Mouse (Mus musculus): ENCODE measurements around the gene Olfr629. TPM values are rescaled to one million over a fixed set of nuclear protein-coding genes. Genes with fewer than 3 reads are reported as not detected.
"Not testable (repeated sequence)": the region's sequence is repeated elsewhere in the genome, so short reads cannot be mapped to it uniquely, and the experiment has no call there.

Olfr629 gene
- not detected in 2 replicates for polyA plus RNA-seq (2012; ENCODE audit: insufficient read depth, low replicate concordance)

DNA sequence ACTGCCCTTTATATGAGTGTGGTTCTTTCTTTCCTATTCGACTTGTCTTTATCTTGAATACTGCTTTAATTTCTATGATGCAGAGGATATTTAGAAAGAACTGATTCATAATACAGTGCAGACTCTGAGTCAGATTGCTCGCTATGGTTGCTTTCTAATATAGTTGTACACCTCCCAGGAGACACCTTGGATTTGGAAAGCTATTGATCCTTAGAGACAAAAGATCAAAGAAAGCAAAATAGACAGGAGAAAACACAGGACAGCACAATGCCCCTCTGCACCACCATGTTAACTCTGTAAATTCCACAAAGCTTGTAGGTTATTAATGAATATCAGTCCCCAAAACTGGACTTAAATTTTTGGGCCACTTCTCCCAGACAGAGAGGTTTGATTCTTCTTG is at the start of gene Olfr629:
Gene Olfr629 (minus strand): TSS at position 101 of the 400 bp plus-strand sequence.
- Histone ChIP-seq H3K27me3 (replicated peaks) (no peaks in the 10 kb centered on the region), H3K9me3 (no peaks in the 10 kb centered on the region), H3K4me3 (replicated peaks) (no peak within 1 kb of the TSS), H3K36me3 (replicated peaks; ENCODE audit: low read length) (no peaks in the 10 kb centered on the region), H3K4me1 (no peaks in the 10 kb centered on the region)
- TF ChIP-seq GATA1 (IDR thresholded peaks at IDR 0.05; ENCODE audit: borderline replicate concordance, low read length) (no peak), FLI1 (IDR thresholded peaks at IDR 0.05; ENCODE audit: low read length) (no peak)

DNA sequence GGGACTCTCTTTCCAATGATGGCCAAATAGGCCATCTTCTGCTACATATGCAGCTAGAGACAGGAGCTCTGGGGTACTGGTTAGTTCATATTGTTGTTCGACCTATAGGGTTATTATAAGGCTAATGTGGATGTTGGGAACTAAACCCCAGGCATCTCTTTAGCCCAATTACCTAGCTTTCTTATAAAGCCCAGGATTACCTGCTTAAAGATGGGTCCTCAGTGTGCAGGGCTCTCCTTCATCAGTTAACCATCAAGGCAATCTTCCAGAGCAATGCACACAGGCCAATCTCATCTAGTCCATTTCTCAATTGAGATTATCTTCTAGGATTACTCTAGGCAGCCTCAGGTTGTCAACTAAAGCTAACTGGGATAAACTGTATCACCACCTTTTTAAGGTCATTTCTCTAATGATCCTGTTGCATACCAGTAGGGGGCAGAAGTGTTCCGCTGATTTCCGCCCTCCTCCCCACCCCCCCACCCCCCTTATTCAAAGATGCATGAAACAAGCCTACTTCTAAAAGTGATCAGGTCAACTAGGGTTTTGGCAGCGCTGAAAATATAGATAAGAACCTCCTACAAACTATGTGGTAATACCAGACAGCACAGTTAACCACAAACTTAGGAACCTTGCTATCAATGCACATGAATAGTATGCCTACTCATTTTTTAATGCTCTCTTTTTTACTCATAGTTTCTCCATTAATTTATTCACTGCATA is 48.1 kb upstream of the Olfr629 start:
- Histone ChIP-seq H3K4me3 (replicated peaks) (no peak overlapping the region), H3K27me3 (replicated peaks) (no peaks in the 10 kb centered on the region), H3K4me1 (peaks cover 8% of the 10 kb centered on the region), H3K9me3 (no peaks in the 10 kb centered on the region), H3K36me3 (replicated peaks; ENCODE audit: low read length) (peaks cover 2% of the 10 kb centered on the region)
- TF ChIP-seq FLI1 (IDR thresholded peaks at IDR 0.05; ENCODE audit: low read length) (no peak), GATA1 (IDR thresholded peaks at IDR 0.05; ENCODE audit: borderline replicate concordance, low read length) (no peak)

DNA sequence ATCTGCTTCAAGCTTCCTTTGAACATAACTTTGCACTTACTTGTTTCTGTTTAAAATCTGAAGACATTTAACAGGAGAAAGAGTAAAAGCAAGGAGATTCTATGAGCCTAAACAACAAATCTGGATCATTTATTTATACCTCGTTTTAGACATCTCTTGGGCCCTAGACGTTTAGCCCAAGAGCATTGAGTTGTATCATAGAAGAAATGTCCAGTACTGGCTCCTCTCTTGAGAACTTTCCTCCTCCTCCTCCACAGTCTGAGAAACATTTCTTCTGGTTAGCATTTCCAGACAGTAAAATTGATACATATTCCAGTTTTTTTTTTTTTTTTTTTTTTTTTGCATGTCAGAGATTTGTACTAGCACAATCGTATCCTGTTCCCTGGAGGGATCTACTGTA is 47.0 kb upstream of the Olfr629 start, which contains the start of gene Olfr67:
Gene Olfr67 (minus strand): TSS at position 101 of the 400 bp plus-strand sequence.
- H3K27me3 ChIP-seq (replicated peaks) = no peaks in the 10 kb centered on the region
- no peaks in the 10 kb centered on the region for H3K9me3 ChIP-seq
- TF ChIP-seq FLI1 (IDR thresholded peaks at IDR 0.05; ENCODE audit: low read length) = no peak
- TF ChIP-seq GATA1 (IDR thresholded peaks at IDR 0.05; ENCODE audit: borderline replicate concordance, low read length) = no peak
- no peak within 1 kb of the TSS for H3K4me3 ChIP-seq (replicated peaks)
- H3K36me3 ChIP-seq (replicated peaks; ENCODE audit: low read length) = peaks cover 2% of the 10 kb centered on the region
- peaks cover 11% of the 10 kb centered on the region for H3K4me1 ChIP-seq

DNA sequence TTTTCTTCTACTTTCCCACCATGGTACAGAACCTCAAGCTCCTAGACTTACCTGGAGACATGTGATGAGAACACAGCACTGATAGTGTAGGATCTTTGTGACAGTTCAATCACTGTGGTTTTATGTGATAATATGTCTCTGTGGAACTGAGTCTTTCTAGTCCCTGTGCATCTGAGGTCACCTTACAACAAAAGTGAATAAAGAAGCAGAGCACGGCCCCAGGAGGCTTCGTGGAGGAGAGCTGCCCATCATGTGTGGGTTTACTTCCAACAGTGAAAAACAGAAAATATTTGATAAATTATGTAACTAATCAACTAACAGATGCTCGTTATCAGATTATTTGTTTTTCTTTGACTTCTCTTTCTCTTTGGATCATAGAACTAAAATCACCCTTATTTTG is 34.9 kb upstream of the Olfr629 start, which contains the start of gene Olfr68:
Gene Olfr68 (minus strand): TSS at position 101 of the 400 bp plus-strand sequence.
- Histone ChIP-seq H3K4me1 (no peaks in the 10 kb centered on the region), H3K36me3 (replicated peaks; ENCODE audit: low read length) (no peaks in the 10 kb centered on the region), H3K4me3 (replicated peaks) (no peak within 1 kb of the TSS), H3K9me3 (no peaks in the 10 kb centered on the region), H3K27me3 (replicated peaks) (no peaks in the 10 kb centered on the region)
- no peak for TF ChIP-seq GATA1 (IDR thresholded peaks at IDR 0.05; ENCODE audit: borderline replicate concordance, low read length)
- no peak for TF ChIP-seq FLI1 (IDR thresholded peaks at IDR 0.05; ENCODE audit: low read length)

DNA sequence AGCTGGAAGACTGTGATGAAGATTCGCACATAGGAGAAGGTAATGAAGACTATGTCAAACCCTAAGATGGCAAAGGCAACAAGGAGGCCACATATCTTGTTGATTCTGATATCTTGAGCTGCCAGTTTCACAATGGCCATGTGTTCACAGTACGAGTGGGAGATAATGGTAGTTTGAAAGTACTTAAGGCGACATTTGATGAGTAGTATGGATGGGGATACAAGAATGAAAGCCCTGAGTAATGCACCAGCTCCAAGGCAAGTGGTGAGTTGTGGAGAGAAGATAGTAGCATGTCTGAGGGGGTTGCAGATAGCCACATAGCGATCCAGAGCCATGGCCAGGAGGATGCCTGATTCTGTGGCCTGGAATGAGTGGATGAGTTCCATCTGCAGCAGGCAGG is 32.9 kb upstream of the Olfr629 start:
- not testable (repeated sequence) for H3K27me3 ChIP-seq (replicated peaks); H3K36me3 ChIP-seq (replicated peaks; ENCODE audit: low read length); H3K4me3 ChIP-seq (replicated peaks); H3K9me3 ChIP-seq; H3K4me1 ChIP-seq

DNA sequence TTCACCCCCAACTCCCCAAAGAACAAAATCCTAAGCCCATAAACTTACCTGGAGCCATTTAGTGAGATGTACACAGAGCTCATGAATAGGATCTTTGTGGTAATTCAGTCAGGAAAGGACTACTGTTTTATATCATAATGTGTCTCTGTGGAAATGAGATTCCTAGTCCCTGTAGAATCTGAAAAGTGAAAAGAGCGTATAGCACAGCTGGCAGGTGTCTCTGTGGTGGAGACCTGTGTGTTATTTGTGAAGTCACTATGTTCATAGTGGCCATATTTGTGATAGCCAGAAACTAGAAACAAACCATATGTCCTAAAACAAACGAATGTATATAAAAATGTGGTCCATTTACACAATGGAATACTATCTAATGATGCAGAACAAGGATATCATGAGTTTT is 26.8 kb upstream of the Olfr629 start, which contains the start of gene Olfr69:
Gene Olfr69 (minus strand): TSS at position 101 of the 400 bp plus-strand sequence.
- Histone ChIP-seq H3K27me3 (replicated peaks) (no peaks in the 10 kb centered on the region), H3K36me3 (replicated peaks; ENCODE audit: low read length) (no peaks in the 10 kb centered on the region), H3K9me3 (no peaks in the 10 kb centered on the region), H3K4me3 (replicated peaks) (no peak within 1 kb of the TSS), H3K4me1 (no peaks in the 10 kb centered on the region)
- no peak for TF ChIP-seq GATA1 (IDR thresholded peaks at IDR 0.05; ENCODE audit: borderline replicate concordance, low read length)
- TF ChIP-seq FLI1 (IDR thresholded peaks at IDR 0.05; ENCODE audit: low read length) = no peak

DNA sequence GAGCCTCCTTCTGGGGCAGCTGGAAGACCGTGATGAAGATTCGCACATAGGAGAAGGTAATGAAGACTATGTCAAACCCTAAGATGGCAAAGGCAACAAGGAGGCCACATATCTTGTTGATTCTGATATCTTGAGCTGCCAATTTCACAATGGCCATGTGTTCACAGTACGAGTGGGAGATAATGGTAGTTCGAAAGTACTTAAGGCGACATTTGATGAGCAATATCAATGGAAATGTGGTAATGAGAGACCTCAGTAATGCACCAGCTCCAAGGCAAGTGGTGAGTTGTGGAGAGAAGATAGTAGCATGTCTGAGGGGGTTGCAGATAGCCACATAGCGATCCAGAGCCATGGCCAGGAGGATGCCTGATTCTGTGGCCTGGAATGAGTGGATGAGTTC is 22.9 kb upstream of the Olfr629 start:
- H3K27me3 ChIP-seq (replicated peaks); H3K36me3 ChIP-seq (replicated peaks; ENCODE audit: low read length); H3K9me3 ChIP-seq; H3K4me3 ChIP-seq (replicated peaks); H3K4me1 ChIP-seq: not testable (repeated sequence)

DNA sequence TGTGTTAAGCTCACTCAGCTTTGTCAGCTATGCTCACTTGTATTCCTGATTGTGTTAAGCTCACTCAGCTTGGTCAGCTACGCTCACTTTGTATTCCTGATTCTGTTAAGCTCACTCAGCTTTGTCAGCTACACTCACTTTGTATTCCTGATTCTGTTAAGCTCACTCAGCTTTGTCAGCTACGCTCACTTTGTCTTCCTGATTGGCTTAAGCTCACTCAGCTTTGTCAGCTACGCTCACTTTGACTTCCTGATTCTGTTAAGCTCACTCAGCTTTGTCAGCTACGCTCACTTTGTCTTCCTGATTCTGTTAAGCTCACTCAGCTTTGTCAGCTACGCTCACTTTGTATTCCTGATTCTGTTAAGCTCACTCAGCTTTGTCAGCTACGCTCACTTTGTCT is 17.5 kb upstream of the Olfr629 start:
- not testable (repeated sequence) for H3K4me1 ChIP-seq; H3K36me3 ChIP-seq (replicated peaks; ENCODE audit: low read length); H3K4me3 ChIP-seq (replicated peaks); H3K27me3 ChIP-seq (replicated peaks); H3K9me3 ChIP-seq

DNA sequence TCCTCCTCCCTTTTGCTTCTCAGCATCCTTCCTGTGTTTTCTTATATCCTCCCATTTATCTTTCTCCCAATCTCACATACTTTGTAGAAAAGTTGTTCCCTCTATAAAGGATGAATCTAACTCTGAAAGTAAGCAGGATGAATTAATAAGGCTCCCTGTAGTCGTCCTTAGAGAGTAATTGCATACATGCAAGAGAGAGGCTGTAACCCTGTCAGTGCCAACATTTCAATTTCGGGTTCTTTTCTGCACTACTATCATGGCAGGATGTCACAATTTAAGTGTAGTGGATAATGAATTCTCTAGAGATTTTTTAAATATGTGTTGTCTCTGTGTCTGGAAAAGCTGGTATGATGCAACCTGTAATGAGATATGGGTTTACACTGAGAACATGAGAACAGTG is 12.5 kb upstream of the Olfr629 start, which contains the start of gene Olfr630:
Gene Olfr630 (minus strand): TSS at position 101 of the 400 bp plus-strand sequence.
- Histone ChIP-seq H3K9me3 (no peaks in the 10 kb centered on the region), H3K4me3 (replicated peaks) (no peak within 1 kb of the TSS), H3K27me3 (replicated peaks) (no peaks in the 10 kb centered on the region), H3K4me1 (no peaks in the 10 kb centered on the region), H3K36me3 (replicated peaks; ENCODE audit: low read length) (no peaks in the 10 kb centered on the region)
- TF ChIP-seq FLI1 (IDR thresholded peaks at IDR 0.05; ENCODE audit: low read length) = no peak
- no peak for TF ChIP-seq GATA1 (IDR thresholded peaks at IDR 0.05; ENCODE audit: borderline replicate concordance, low read length)

DNA sequence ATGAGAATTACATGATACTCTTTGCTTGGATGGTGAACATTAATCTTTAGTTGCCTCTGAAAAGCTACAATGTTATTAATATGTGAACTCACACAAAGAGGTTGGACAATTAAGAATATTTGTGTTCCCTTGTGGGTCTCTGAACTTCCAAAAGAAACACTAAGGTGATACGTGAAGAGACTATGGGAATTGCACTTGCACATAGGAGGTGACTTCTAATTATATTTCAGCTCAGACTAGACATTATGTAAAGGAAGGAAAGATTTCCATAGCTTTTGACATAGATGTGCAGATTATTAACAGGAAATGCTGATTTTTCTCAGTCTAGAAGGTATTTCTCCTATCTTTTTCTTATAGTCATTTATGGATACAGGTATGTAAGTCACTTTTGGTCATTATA is 14.7 kb downstream of the Olfr629 start, which contains the start of gene Olfr628:
Gene Olfr628 (plus strand): TSS at position 301 of the 400 bp plus-strand sequence.
- H3K4me1 ChIP-seq = no peaks in the 10 kb centered on the region
- H3K4me3 ChIP-seq (replicated peaks) = no peak within 1 kb of the TSS
- no peaks in the 10 kb centered on the region for H3K27me3 ChIP-seq (replicated peaks)
- no peaks in the 10 kb centered on the region for H3K36me3 ChIP-seq (replicated peaks; ENCODE audit: low read length)
- TF ChIP-seq GATA1 (IDR thresholded peaks at IDR 0.05; ENCODE audit: borderline replicate concordance, low read length) = no peak
- no peak for TF ChIP-seq FLI1 (IDR thresholded peaks at IDR 0.05; ENCODE audit: low read length)
- H3K9me3 ChIP-seq = no peaks in the 10 kb centered on the region

DNA sequence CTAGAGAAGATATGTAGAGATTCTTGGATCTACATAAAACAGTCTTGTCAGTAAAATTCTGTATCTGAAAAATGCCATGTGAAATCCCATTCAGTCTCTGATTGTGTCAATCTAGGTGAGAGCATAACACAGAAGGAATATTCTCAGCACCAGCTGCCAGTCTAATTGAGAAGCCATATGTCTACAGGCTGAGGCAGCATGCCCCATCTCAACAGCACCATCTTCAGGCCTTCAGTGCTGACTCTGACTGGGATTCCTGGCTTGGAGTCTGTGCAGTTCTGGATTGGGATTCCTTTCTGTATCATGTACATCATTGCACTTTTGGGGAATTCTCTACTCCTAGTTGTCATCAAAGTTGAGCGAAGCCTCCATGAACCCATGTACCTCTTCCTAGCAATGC is 28.3 kb downstream of the Olfr629 start:
- H3K4me1 ChIP-seq; H3K36me3 ChIP-seq (replicated peaks; ENCODE audit: low read length); H3K4me3 ChIP-seq (replicated peaks); H3K9me3 ChIP-seq; H3K27me3 ChIP-seq (replicated peaks): not testable (repeated sequence)
